Mouse (Mus musculus): ENCODE results near the gene Gm21969. TPM values are rescaled to one million over a fixed set of nuclear protein-coding genes. Genes with fewer than 3 reads are reported as not detected.
A peak's percentile ranks its signal among the peaks of the same experiment; 100 is the strongest.

The Gm21969 gene
- polyA plus RNA-seq, 1 experiment from 2014 or later, result not detected

- 94% methylated on average over 5 of the region's 5 CpGs for WGBS
- no peak for ATAC-seq (replicated peaks)
Observed at GRCm38 (mm10) chr4:139606732-139607131, 3.7 kb downstream of the Gm21969 start.

DNA sequence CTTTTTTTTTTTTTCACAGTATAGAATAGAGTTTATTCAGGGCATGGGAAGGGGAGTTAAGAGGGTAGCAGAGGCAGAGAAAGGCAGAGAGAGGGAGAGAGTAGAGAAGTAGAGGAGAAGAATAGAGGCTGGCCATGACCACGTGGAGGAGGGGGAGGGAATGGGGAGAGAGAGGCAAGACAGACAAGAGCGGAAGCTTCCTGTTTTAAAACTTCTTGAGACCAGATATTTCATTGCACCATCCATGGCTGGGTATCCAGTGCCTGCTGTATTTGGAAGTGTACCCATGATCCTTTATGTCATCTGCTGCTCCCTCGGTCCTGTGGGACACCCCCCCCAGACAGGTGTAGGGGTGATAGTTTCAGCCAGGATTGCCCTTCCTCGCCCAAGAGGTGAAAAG is 6.0 kb downstream of the Gm21969 start:
- WGBS, result 76% methylated on average over 4 of the region's 4 CpGs

More at GRCm38 (mm10) chr4:139606732-139607131, 3.7 kb downstream of the Gm21969 start:
- Histone ChIP-seq H3K9ac (no peak overlapping the region), H3K9me3 (no peaks in the 10 kb centered on the region), H3K4me1 (peaks cover 8% of the 10 kb centered on the region), H3K27me3 (replicated peaks) (no peaks in the 10 kb centered on the region), H3K4me2 (no peak overlapping the region), H3K36me3 (replicated peaks) (0 out of 2 replicates have a peak, but pooled peaks cover 3% of the 10 kb centered on the region), H3K4me3 (no peak overlapping the region), H3K27ac (no peak overlapping the region)

GRCm38 (mm10) chr4:139610954-139611353 is 8.0 kb downstream of the Gm21969 start:
- peaks cover 13% of the 10 kb centered on the region for H3K4me1 ChIP-seq
- H3K9me3 ChIP-seq, result no peaks in the 10 kb centered on the region
- no peaks in the 10 kb centered on the region for H3K27me3 ChIP-seq (replicated peaks)
- H3K36me3 ChIP-seq (replicated peaks), result peaks cover 17% of the 10 kb centered on the region
- H3K4me2 ChIP-seq, result no peak overlapping the region
- no peak overlapping the region for H3K4me3 ChIP-seq
- H3K27ac ChIP-seq, result peak overlapping the region; percentile 54
- no peak overlapping the region for H3K9ac ChIP-seq
- WGBS, result 26% methylated on average over 6 of the region's 6 CpGs
- ATAC-seq (replicated peaks), result 0 out of 2 replicates have a peak, but pooled peaks have one; percentile 18

More for the DNA sequence above, 6.0 kb downstream of the Gm21969 start:
- Histone ChIP-seq H3K4me3 (no peak overlapping the region), H3K27ac (no peak overlapping the region), H3K36me3 (replicated peaks) (peaks cover 11% of the 10 kb centered on the region), H3K4me1 (peaks cover 8% of the 10 kb centered on the region), H3K4me2 (no peak overlapping the region), H3K27me3 (replicated peaks) (no peaks in the 10 kb centered on the region), H3K9me3 (no peaks in the 10 kb centered on the region), H3K9ac (no peak overlapping the region)
- ATAC-seq (replicated peaks), result no peak

GRCm38 (mm10) chr4:139611542-139611953 is 8.6 kb downstream of the Gm21969 start:
- Histone ChIP-seq H3K4me3 (peak overlapping the region; percentile 21), H3K36me3 (replicated peaks) (peaks cover 17% of the 10 kb centered on the region), H3K9ac (0 out of 2 replicates have a peak overlapping the region, but pooled peaks have one; percentile 21), H3K27ac (peak overlapping the region; percentile 65; the same call in 1 of the 2 replicates), H3K9me3 (no peaks in the 10 kb centered on the region), H3K4me1 (peaks cover 17% of the 10 kb centered on the region), H3K4me2 (peak overlapping the region; percentile 43), H3K27me3 (replicated peaks) (no peaks in the 10 kb centered on the region)
- peak; percentile 37; the same call in 1 of the 2 replicates for ATAC-seq (replicated peaks)
- 3% methylated on average over 10 of the region's 10 CpGs for WGBS

DNA sequence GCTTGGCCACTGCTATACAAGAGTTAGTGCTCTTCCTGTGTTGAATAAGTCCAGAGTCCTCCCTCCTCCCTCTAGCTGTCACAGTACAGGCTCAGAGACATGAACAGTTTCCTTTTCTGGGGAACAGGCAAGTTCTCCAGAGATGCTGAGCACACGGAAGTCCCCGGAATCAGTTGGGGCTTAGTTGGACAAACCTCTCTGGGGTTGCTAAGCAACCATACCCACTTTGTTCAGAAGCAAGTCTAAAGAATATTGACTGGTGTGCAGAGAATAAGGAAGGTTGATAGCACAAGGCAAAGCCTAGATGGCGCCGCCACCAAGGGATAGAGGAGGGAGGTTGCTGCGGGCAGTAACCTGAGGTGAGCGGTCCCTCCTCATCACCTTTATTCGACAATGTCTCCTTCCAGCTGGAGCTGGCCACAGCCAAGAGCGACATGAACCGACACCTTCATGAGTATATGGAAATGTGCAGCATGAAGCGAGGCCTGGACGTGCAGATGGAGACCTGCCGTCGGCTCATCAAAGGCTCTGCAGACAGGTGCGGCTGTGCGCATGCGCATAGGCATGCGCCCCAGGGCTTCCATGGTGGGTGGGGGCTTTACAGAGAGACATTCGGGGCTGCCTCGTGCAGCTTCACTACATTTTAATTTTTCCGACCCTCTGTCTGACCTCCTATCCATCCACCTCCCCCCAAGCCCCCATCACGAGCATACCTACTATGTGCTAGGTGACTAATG is 11.7 kb downstream of the Gm21969 start:
- ATAC-seq (replicated peaks), result 0 out of 2 replicates have a peak, but pooled peaks have one; percentile 11
- Histone ChIP-seq H3K36me3 (replicated peaks) (peaks cover 14% of the 10 kb centered on the region), H3K27me3 (replicated peaks) (no peaks in the 10 kb centered on the region), H3K9me3 (no peaks in the 10 kb centered on the region), H3K4me1 (peaks cover 24% of the 10 kb centered on the region), H3K4me2 (no peak overlapping the region), H3K27ac (0 out of 2 replicates have a peak overlapping the region, but pooled peaks have one; percentile 21), H3K4me3 (no peak overlapping the region), H3K9ac (no peak overlapping the region)
- 85% methylated on average over 21 of the region's 21 CpGs for WGBS

GRCm38 (mm10) chr4:139616276-139617000 is 13.5 kb downstream of the Gm21969 start:
- Histone ChIP-seq H3K27me3 (replicated peaks) (no peaks in the 10 kb centered on the region), H3K36me3 (replicated peaks) (peaks cover 14% of the 10 kb centered on the region), H3K27ac (peak overlapping the region; percentile 36), H3K4me1 (peaks cover 18% of the 10 kb centered on the region), H3K9ac (peak overlapping the region; percentile 26; the same call in 1 of the 2 replicates), H3K9me3 (no peaks in the 10 kb centered on the region), H3K4me2 (peak overlapping the region; percentile 49), H3K4me3 (peak overlapping the region; percentile 33)
- ATAC-seq (replicated peaks), result peak; percentile 72
- 7% methylated on average over 24 of the region's 24 CpGs for WGBS

DNA sequence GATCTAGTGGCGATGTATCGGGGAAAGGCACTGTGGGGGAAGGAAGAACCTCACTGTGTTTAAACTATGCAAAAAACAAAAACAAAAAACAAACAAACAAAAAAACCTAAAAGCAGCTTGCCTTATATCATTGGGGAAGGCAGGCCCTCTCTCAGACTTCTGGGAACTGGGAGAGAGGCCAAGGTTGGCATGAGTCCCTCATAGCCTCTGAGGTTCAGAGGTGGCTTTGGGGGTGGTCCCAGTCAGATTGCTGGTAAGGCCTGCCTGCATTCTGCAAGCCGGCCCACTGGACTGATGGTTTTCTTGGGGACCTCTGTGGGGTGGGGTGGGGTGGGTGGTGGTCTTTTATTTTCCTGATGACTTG is 14.0 kb downstream of the Gm21969 start:
- peak overlapping the region; percentile 33; the same call in 1 of the 2 replicates for H3K4me3 ChIP-seq
- H3K9ac ChIP-seq, result no peak overlapping the region
- H3K4me2 ChIP-seq, result peak overlapping the region; percentile 49
- no peaks in the 10 kb centered on the region for H3K27me3 ChIP-seq (replicated peaks)
- H3K4me1 ChIP-seq, result peaks cover 21% of the 10 kb centered on the region
- peaks cover 14% of the 10 kb centered on the region for H3K36me3 ChIP-seq (replicated peaks)
- H3K27ac ChIP-seq, result 0 out of 2 replicates have a peak overlapping the region, but pooled peaks have one; percentile 36
- 53% methylated on average over 3 of the region's 3 CpGs for WGBS
- ATAC-seq (replicated peaks), result no peak
- no peaks in the 10 kb centered on the region for H3K9me3 ChIP-seq

DNA sequence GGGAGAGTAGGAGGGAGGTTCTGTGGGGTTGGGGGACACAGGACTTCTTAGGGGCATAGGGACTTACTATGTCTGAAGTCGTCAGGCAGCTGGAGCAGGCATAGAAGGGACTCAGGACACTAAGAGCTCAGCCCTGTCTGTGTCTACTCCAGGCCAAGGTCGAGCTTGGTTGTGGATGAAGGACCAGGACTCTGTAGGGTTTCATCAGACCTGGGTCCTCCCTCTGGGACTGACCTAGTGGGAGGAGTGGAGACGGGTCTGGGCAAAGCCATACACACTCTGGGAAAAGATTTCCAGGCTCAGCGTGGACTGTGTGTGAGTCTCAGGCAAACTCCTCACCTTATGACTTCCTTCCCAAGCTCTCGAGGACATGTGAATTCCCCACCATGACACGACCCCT is 16.8 kb downstream of the Gm21969 start:
- Histone ChIP-seq H3K4me1 (peaks cover 37% of the 10 kb centered on the region), H3K4me3 (no peak overlapping the region), H3K4me2 (no peak overlapping the region), H3K27me3 (replicated peaks) (no peaks in the 10 kb centered on the region), H3K36me3 (replicated peaks) (no peaks in the 10 kb centered on the region), H3K9ac (no peak overlapping the region), H3K9me3 (no peaks in the 10 kb centered on the region), H3K27ac (no peak overlapping the region)
- WGBS, result 77% methylated on average over 6 of the region's 6 CpGs
- ATAC-seq (replicated peaks), result no peak

DNA sequence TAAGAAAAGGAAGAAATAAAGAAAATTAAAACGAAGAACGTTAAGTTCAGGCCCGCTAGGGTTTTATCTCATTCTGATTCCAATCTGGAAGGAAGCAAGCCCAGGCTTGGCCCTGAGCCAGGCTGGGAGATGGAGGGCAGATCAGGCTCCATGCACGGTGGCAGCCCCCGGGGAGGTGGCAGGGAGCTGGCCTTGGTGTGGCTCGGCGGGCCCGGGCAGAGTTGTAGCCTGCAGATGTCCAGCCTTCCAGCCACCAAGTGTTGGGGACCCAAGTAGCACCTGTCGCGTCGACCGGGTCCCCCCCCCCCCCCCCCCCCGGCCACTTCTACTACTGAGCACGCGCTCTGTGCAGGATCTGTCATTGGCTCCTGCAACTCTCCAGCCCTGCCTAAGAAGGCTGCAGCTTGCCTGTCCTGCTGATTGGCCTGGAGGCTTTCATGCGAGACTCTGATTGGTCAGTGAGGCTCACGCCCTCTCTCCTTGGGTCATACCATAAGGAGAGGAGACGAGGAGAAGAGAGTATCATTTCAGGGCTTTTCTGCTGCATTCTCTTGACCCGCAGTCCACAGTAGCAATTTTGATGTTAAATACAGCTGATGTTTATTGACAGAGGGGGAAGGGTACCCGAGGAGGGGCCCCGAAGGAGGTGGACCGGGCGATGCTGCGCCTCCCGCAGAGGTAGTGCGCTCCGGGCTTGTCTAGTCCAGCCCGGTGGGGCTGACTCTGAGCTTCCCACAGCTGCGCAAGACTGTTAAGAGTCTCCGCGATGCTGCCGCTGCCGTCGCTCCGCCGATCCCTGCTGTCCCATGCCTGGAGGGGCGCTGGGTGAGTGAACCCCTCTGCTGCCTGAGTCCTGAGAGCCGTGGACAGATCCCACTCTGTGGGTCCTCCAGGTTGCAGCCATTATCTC is 19.6 kb downstream of the Gm21969 start, which contains the start of gene Aldh4a1:
Gene Aldh4a1 (plus strand): TSS at position 494 of the 910 bp plus-strand sequence.
- H3K9me3 ChIP-seq, result no peaks in the 10 kb centered on the region
- H3K36me3 ChIP-seq (replicated peaks), result no peaks in the 10 kb centered on the region
- H3K4me1 ChIP-seq, result peaks cover 25% of the 10 kb centered on the region
- H3K4me2 ChIP-seq, result peak within 1 kb of the TSS; percentile 83
- peak within 1 kb of the TSS; percentile 92 for H3K27ac ChIP-seq
- no peaks in the 10 kb centered on the region for H3K27me3 ChIP-seq (replicated peaks)
- peak; percentile 99 for ATAC-seq (replicated peaks)
- peak within 1 kb of the TSS; percentile 84 for H3K4me3 ChIP-seq
- peak within 1 kb of the TSS; percentile 83 for H3K9ac ChIP-seq
- under 1% methylated on average over 33 of the region's 38 CpGs for WGBS

GRCm38 (mm10) chr4:139623434-139624115 is 20.6 kb downstream of the Gm21969 start:
- Histone ChIP-seq H3K27me3 (replicated peaks) (no peaks in the 10 kb centered on the region), H3K4me3 (peak overlapping the region; percentile 84), H3K4me2 (peak overlapping the region; percentile 83), H3K27ac (0 out of 2 replicates have a peak overlapping the region, but pooled peaks have one; percentile 92), H3K9me3 (no peaks in the 10 kb centered on the region), H3K9ac (peak overlapping the region; percentile 83), H3K4me1 (peaks cover 25% of the 10 kb centered on the region), H3K36me3 (replicated peaks) (no peaks in the 10 kb centered on the region)
- WGBS, result 26% methylated on average over 21 of the region's 21 CpGs
- ATAC-seq (replicated peaks), result no peak

- Histone ChIP-seq H3K4me2 (peak overlapping the region; percentile 83), H3K4me3 (peak overlapping the region; percentile 84), H3K27ac (no peak overlapping the region), H3K9ac (peak overlapping the region; percentile 83; the same call in 1 of the 2 replicates), H3K36me3 (replicated peaks) (no peaks in the 10 kb centered on the region), H3K9me3 (no peaks in the 10 kb centered on the region), H3K4me1 (peaks cover 25% of the 10 kb centered on the region), H3K27me3 (replicated peaks) (no peaks in the 10 kb centered on the region)
- 57% methylated on average over 5 of the region's 5 CpGs for WGBS
- no peak for ATAC-seq (replicated peaks)
Observed at GRCm38 (mm10) chr4:139624116-139624489, 21.1 kb downstream of the Gm21969 start.

Measured in midbrain, embryonic 15.5 days (tissue).